Mouse (Mus musculus): Measurements from ENCODE around the gene Yars. TPM values are rescaled to one million over a fixed set of nuclear protein-coding genes. Genes with fewer than 3 reads are reported as not detected.
A peak's percentile ranks its signal among the peaks of the same experiment; 100 is the strongest.

The Yars gene
- total RNA-seq, 2 experiments from 2014 or later, result 83.9 to 102 TPM

- no peak for DNase-seq (ENCODE audit: low spot score in 2 of 2)
Observed at GRCm38 (mm10) chr4:129227170-129227984, 37.8 kb downstream of the Yars start.

- DNase-seq (ENCODE audit: low spot score in 2 of 2), result no peak
Observed at GRCm38 (mm10) chr4:129227985-129228381, 38.4 kb downstream of the Yars start.

- DNase-seq (ENCODE audit: low spot score in 2 of 2), result no peak
Observed at GRCm38 (mm10) chr4:129230926-129231325, 41.4 kb downstream of the Yars start.

- no peak for DNase-seq (ENCODE audit: low spot score in 2 of 2)
Observed at GRCm38 (mm10) chr4:129231594-129232450, 42.3 kb downstream of the Yars start.

- DNase-seq (ENCODE audit: low spot score in 2 of 2), result no peak
Observed at GRCm38 (mm10) chr4:129232561-129233360, 43.2 kb downstream of the Yars start.

GRCm38 (mm10) chr4:129234488-129234887, 44.9 kb downstream of the Yars start:
- DNase-seq (ENCODE audit: low spot score in 2 of 2), result no peak

- DNase-seq (ENCODE audit: low spot score in 2 of 2), result no peak
Observed at GRCm38 (mm10) chr4:129235147-129235546, 45.6 kb downstream of the Yars start.

GRCm38 (mm10) chr4:129236236-129236813, 46.8 kb downstream of the Yars start:
- no peak for DNase-seq (ENCODE audit: low spot score in 2 of 2)

GRCm38 (mm10) chr4:129237843-129238441, 48.4 kb downstream of the Yars start:
- peak in 1 of 2 experiments; percentile 32 for DNase-seq (ENCODE audit: low spot score in 2 of 2)

- DNase-seq (ENCODE audit: low spot score in 2 of 2), result peak in 1 of 2 experiments; percentile 33
Observed at GRCm38 (mm10) chr4:129238579-129239016, 49.0 kb downstream of the Yars start.

- peak; percentile 70 to 83 for DNase-seq (ENCODE audit: low spot score in 2 of 2)
Observed at GRCm38 (mm10) chr4:129239075-129239474, 49.5 kb downstream of the Yars start.

- no peak for DNase-seq (ENCODE audit: low spot score in 2 of 2)
Observed at GRCm38 (mm10) chr4:129241898-129242297, 52.3 kb downstream of the Yars start.

GRCm38 (mm10) chr4:129242327-129242726, 52.8 kb downstream of the Yars start:
- no peak for DNase-seq (ENCODE audit: low spot score in 2 of 2)

GRCm38 (mm10) chr4:129242761-129243160, 53.2 kb downstream of the Yars start:
- DNase-seq (ENCODE audit: low spot score in 2 of 2), result no peak

- no peak for DNase-seq (ENCODE audit: low spot score in 2 of 2)
Observed at GRCm38 (mm10) chr4:129244802-129245201, 55.2 kb downstream of the Yars start.

GRCm38 (mm10) chr4:129246360-129247301, 57.1 kb downstream of the Yars start:
- no peak for DNase-seq (ENCODE audit: low spot score in 2 of 2)

- DNase-seq (ENCODE audit: low spot score in 2 of 2), result no peak
Observed at GRCm38 (mm10) chr4:129247381-129248242, 58.1 kb downstream of the Yars start.

GRCm38 (mm10) chr4:129248243-129248767, 58.7 kb downstream of the Yars start:
- no peak for DNase-seq (ENCODE audit: low spot score in 2 of 2)

Data from left cerebral cortex, adult 18-20 months (tissue).